In genomic region chr19:4719351-4719764, GRCm38 (mm10) we compare ENCODE assay signal across 10 mouse cellular contexts. TPM values are rescaled to one million over a fixed set of nuclear protein-coding genes. Genes with fewer than 3 reads are reported as not detected.
DNase-seq lines count a peak whose midpoint lies in the region; ATAC-seq and TF ChIP-seq lines count a peak whose summit lies in the region.
"Had no signal": no experiment of that assay in that cellular context is flagged by ENCODE, and none has a peak within 500 bp of the region (broad histone marks: within the 10 kb centered on the region; RNA-seq: fewer than 3 reads in every experiment).

No protein-coding gene starts in this region.

- no peak overlapping the region for H3K27ac ChIP-seq in ES-Bruce4 (ENCODE audit: insufficient read depth, low read length)
- peak overlapping the region; percentile 85 for H3K27ac ChIP-seq in kidney, adult 2 months (ENCODE audit: insufficient read depth, low read depth, low read length)
- no peak overlapping the region; the same call in 1 of the 2 replicates for H3K27ac ChIP-seq in liver, postnatal 0 days (ENCODE audit: low read depth)

- no peak overlapping the region for H3K9ac ChIP-seq in ES-Bruce4 (ENCODE audit: low read depth, poor library complexity, severe bottlenecking)
- no peak overlapping the region for H3K9ac ChIP-seq in liver, postnatal 0 days (replicated peaks)

- no peak for TF ChIP-seq POLR2A in ES-Bruce4 (IDR thresholded peaks at IDR 0.05; ENCODE audit: insufficient read depth, low read length)
- TF ChIP-seq POLR2A in kidney, adult 2 months (IDR thresholded peaks at IDR 0.05; ENCODE audit: low read depth, low read length): no peak

- peak; percentile 43; the same call in 1 of the 2 replicates for TF ChIP-seq EP300 in ES-Bruce4 (IDR thresholded peaks at IDR 0.05; ENCODE audit: insufficient read depth, low read depth, low read length)
- TF ChIP-seq EP300 in liver, postnatal 0 days (IDR thresholded peaks at IDR 0.05; ENCODE audit: low read depth): no peak

- peaks cover 10% of the 10 kb centered on the region for H3K4me1 ChIP-seq in ES-Bruce4 (ENCODE audit: control insufficient read depth, insufficient read depth, low read length)
- no peaks in the 10 kb centered on the region for H3K4me1 ChIP-seq in kidney, adult 2 months (ENCODE audit: control insufficient read depth, insufficient read depth, low read length)
- peaks cover 10% of the 10 kb centered on the region for H3K4me1 ChIP-seq in liver, postnatal 0 days (ENCODE audit: insufficient read depth)

- H3K27me3 ChIP-seq in ES-Bruce4 (ENCODE audit: control insufficient read depth, insufficient read depth, low read length, poor library complexity, severe bottlenecking): no peaks in the 10 kb centered on the region
- H3K27me3 ChIP-seq in kidney, adult 2 months (replicated peaks; ENCODE audit: control insufficient read depth, insufficient read depth, low read length): no peaks in the 10 kb centered on the region
- H3K27me3 ChIP-seq in liver, postnatal 0 days (ENCODE audit: insufficient read depth, low read length): peaks cover 8% of the 10 kb centered on the region

- peak; percentile 69 for ATAC-seq in liver, postnatal 0 days
- no peak for ATAC-seq in granulocyte monocyte progenitor cell, adult 5-6 weeks (replicated peaks; ENCODE audit: poor library complexity, severe bottlenecking)

- no peaks in the 10 kb centered on the region for H3K36me3 ChIP-seq in ES-Bruce4 (ENCODE audit: control insufficient read depth, insufficient read depth, low read length, poor library complexity, severe bottlenecking)
- H3K36me3 ChIP-seq in kidney, adult 2 months (ENCODE audit: control insufficient read depth, insufficient read depth, low read length): no peaks in the 10 kb centered on the region
- H3K36me3 ChIP-seq in liver, postnatal 0 days (replicated peaks; ENCODE audit: insufficient read depth, low read length): no peaks in the 10 kb centered on the region

- TF ChIP-seq CTCF in ES-Bruce4 (IDR thresholded peaks at IDR 0.05; ENCODE audit: low read depth, low read length): no peak
- no peak for TF ChIP-seq CTCF in kidney, adult 2 months (conservative IDR thresholded peaks at IDR 0.05; ENCODE audit: insufficient read depth, insufficient read length, low read depth, low read length)
- no peak for TF ChIP-seq CTCF in liver, postnatal 0 days (IDR thresholded peaks at IDR 0.05; ENCODE audit: low read depth)

- H3K9me3 ChIP-seq in ES-Bruce4 (replicated peaks; ENCODE audit: control insufficient read depth, insufficient read depth, low read length, poor library complexity, severe bottlenecking): no peaks in the 10 kb centered on the region
- no peaks in the 10 kb centered on the region for H3K9me3 ChIP-seq in liver, postnatal 0 days (ENCODE audit: low read length)

- 19% methylated on average over 5 of the region's 5 CpGs for WGBS in kidney, adult 2 months
- 33% methylated on average over 5 of the region's 5 CpGs for WGBS in liver, postnatal 0 days (ENCODE audit: insufficient replicate concordance)

- peak; percentile 74 for DNase-seq in 3T3-L1 (ENCODE audit: low read depth, low spot score)
- peak; percentile 75 for DNase-seq in kidney, adult 2 months
- DNase-seq in liver, postnatal 0 days: peak; percentile 66
- DNase-seq in cerebellum, adult 11 months: no peak
- no peak for DNase-seq in thymus, postnatal 25 days
- DNase-seq: cerebellum, adult 2 months; gastrocnemius, postnatal 14 days had no signal

- no peak overlapping the region for H3K4me2 ChIP-seq in liver, postnatal 0 days (ENCODE audit: low read depth, low read length)

- H3K4me3 ChIP-seq in ES-Bruce4 (ENCODE audit: low read depth, low read length): no peak overlapping the region
- peak overlapping the region; percentile 1; the same call in 1 of the 2 replicates for H3K4me3 ChIP-seq in kidney, adult 2 months (ENCODE audit: insufficient read depth, low read depth, low read length)
- no peak overlapping the region for H3K4me3 ChIP-seq in liver, postnatal 0 days (ENCODE audit: low read depth, low read length)

RNA-seq across cellular contexts. Expression of gene Sptbn2, which starts 8.4 kb away (rescaled TPM):
- 13.5 and 13.7 TPM in 2 replicates for polyA plus RNA-seq in ES-Bruce4 (2011; ENCODE audit: insufficient read depth, insufficient read length, low read depth, missing spikeins)
- polyA plus RNA-seq in kidney, adult 2 months (2012; rRNA removed): 11.0 and 12.0 TPM in 2 replicates
- 0.59 and 0.72 TPM in 2 replicates for polyA plus RNA-seq in liver, postnatal 0 days (2015; fragmentation: Nextera tagmentation; extraction: Ambion mirVana)
- total RNA-seq in granulocyte monocyte progenitor cell, adult 5-6 weeks (2014; fragmentation: Nextera tagmentation): 0.23 TPM in 1 of 2 replicates, not detected in the other
- not detected in 2 replicates for total RNA-seq in granulocyte monocyte progenitor cell, adult 5-6 weeks (2017)
- total RNA-seq: megakaryocyte, adult 5-6 weeks had no signal

RNA-seq across cellular contexts. Expression of gene Gm960, which starts 20.9 kb away (rescaled TPM):
- 0.32 and 0.87 TPM in 2 replicates for polyA plus RNA-seq in ES-Bruce4 (2011; ENCODE audit: insufficient read depth, insufficient read length, low read depth, missing spikeins)
- 1.1 TPM in 2 replicates for polyA plus RNA-seq in kidney, adult 2 months (2012; rRNA removed)
- 0.21 and 0.33 TPM in 2 replicates for polyA plus RNA-seq in liver, postnatal 0 days (2015; fragmentation: Nextera tagmentation; extraction: Ambion mirVana)
- not detected in 2 replicates for total RNA-seq in granulocyte monocyte progenitor cell, adult 5-6 weeks (2014; fragmentation: Nextera tagmentation)
- not detected in 2 replicates for total RNA-seq in granulocyte monocyte progenitor cell, adult 5-6 weeks (2017)
- total RNA-seq: megakaryocyte, adult 5-6 weeks had no signal

RNA-seq across cellular contexts. Expression of gene Rbm4b, which starts 36.9 kb away (rescaled TPM):
- 7.2 and 7.4 TPM in 2 replicates for polyA plus RNA-seq in ES-Bruce4 (2011; ENCODE audit: insufficient read depth, insufficient read length, low read depth, missing spikeins)
- polyA plus RNA-seq in kidney, adult 2 months (2012; rRNA removed): 12.8 TPM in 2 replicates
- polyA plus RNA-seq in liver, postnatal 0 days (2015; fragmentation: Nextera tagmentation; extraction: Ambion mirVana): 14.1 TPM in 2 replicates
- 7.1 and 11.0 TPM in 2 replicates for total RNA-seq in granulocyte monocyte progenitor cell, adult 5-6 weeks (2014; fragmentation: Nextera tagmentation)
- total RNA-seq in granulocyte monocyte progenitor cell, adult 5-6 weeks (2017): 9.8 and 17.5 TPM in 2 replicates

Comparison
In these comparisons a context has a peak if more than half of its experiments do, and no peak if none do; other contexts are left out.
1. DNase-seq: peak in 3T3-L1 (single experiment), kidney, adult 2 months (single experiment) and liver, postnatal 0 days (single experiment); none in cerebellum, adult 11 months (single experiment) and thymus, postnatal 25 days (single experiment).